Mouse (Mus musculus): ENCODE measurements at regions not wholly inside any gene's neighbourhood (a gene's known extent, or its start where the extent isn't known, plus 50 kb on each side); places are given as distances from the start of the nearest gene placed in this dataset.

DNA sequence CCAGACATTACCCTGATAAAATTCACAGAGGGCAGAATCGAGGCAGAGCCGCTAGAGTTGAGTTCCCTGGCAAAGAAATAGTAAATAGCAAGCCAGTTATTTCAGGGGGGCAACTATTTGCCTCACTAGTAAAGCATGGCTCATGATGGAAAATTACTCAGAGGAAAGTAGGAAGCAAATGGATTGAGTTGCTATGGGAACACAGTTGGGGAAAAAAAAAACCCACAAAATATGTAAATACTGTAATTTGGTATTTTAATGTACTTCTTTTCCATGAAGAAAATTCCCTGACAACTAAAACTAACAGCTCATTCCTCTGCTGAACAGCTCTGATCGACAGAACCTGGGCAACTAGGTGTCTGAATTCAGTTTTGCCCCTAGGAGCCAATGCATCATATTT lies 296.2 kb upstream of the Slc30a5 start:
- peak; percentile 86 for ATAC-seq (ENCODE audit: low TSS enrichment)

DNA sequence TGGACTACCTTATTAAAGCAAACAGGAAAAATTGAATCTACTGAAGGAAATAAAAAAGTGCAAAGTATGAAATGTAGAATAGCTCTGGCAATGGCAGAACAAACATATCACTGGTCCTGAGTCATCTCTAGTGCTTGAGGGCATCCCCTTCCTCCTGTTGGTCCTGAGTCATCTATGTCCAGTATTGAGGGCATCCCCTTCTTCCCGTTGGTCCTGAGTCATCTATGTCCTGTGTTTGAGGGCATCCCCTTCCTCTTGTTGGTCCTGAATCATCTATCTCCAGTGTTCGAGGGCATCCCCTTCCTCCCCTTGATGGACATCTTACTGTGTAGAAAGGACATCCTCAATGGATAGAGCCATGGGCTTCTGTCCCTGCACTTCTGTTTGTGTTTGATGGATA lies 294.6 kb upstream of the Slc30a5 start:
- no peak for ATAC-seq (ENCODE audit: low TSS enrichment)

DNA sequence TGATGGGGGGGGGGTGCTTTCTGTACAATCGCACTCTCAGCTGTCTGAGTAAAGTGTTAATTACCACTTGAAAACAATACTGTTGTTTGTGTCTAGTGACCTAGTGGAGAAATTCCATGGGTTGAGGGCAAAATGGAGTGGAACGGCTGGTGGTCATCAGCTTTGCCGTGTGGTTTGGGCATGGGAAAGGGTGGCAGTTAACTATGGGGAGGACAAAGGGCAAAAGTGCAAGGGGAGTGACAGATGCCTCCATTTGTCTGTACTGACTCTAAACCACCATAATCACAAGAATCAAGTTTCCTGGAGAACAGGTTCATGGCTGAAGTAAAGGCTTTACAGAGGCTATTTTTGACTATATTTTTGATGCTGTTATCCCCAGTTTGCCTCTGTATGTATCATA lies 294.0 kb upstream of the Slc30a5 start:
- ATAC-seq (ENCODE audit: low TSS enrichment) = no peak

DNA sequence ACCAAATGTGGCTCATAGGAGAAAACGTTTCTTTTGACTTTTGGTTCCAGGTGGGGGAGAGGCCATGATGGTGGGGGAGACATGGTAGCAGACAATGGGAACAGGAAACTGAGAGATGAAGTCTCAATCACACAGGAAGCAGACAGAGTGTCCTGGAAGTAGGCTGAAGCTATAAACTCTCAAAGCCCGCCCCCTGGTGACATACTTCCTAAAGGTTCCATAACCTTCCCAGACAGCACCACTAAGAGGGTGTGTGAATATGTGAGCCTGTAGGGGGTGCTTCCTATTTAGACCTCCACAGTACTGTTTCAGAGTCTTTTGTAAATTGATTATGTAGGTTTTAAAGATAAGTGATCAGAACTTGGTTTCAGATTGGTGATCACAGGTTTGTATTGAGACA lies 284.1 kb upstream of the Slc30a5 start:
- no peak for ATAC-seq (ENCODE audit: low TSS enrichment)

DNA sequence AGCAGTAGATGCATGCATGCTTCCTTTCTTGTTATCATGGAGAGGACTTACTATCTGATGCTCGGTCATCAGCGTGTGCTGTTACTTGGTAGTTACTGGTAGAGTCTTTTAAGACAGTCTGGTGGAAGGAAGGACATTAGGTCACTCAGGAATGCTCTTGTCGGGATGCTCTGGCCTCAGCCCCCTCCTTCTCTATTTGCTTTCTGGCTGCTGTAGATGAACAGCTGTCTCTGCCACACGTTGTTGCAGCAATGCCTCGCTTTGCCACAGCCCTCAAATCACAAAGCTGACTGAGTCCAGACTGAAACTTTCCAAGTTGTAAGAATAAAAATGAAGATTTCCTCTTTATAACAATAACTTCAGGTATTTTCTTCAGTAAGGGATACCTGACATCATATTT lies 282.1 kb upstream of the Slc30a5 start:
- ATAC-seq (ENCODE audit: low TSS enrichment) = no peak

DNA sequence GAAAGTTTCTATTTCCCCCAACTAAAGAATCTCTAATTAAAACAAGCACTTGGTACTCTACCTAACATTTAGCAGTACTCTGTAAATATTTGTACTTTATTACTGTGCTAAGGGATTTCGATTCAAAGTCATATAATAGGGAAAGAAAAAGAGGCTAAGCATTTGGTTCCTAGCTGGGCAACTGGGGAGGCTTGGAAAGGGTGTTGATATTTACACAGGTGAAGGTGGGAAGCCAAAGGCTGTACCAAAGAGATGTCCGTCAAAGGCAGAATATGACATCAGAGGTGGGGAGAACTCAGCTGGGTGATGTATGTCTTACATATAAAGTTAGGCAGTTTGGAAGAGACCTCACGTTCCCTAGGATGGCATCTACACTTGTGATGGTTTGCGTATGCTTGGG lies 278.9 kb upstream of the Slc30a5 start:
- no peak for ATAC-seq (ENCODE audit: low TSS enrichment)

DNA sequence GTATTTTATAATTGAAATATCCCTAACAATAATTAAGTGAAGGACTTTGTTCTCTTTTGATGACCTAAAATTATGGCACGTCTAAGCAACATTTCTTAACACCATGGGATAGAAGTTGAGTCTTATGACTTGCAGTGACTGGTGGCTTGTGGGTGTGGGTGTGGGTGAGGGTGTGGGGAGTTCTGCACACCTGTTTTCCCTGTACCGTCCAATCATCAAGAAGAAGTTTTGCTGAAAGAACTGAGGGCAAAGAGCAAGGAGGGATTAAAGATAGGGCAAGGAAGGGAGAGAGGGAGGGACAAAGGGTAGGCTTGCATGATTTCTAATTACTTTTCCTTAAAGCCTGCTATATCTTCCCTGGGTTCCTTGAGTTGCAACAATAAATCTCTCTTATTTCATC lies 278.5 kb upstream of the Slc30a5 start:
- ATAC-seq (ENCODE audit: low TSS enrichment) = no peak

DNA sequence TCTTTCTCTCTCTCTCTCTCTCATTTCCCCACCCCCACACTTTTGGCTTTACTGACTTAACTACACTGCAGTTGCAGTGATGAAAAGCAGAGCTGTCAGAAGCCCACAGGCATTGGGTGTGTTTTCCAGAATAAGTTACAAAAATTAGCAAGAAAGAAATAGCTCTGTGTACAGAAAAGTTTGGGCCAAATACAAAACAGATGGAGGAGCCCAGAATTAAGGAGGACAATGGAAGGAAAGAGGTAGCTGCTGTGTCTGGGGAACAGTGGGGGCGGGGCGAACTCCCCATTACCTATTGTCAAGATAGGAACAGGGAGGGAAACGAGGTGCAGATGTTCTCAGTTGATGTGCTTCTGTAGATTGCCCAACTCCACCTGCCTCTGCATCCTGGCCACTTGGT lies 267.4 kb upstream of the Slc30a5 start:
- ATAC-seq (ENCODE audit: low TSS enrichment) = peak; percentile 41; the same call in 1 of the 2 replicates

DNA sequence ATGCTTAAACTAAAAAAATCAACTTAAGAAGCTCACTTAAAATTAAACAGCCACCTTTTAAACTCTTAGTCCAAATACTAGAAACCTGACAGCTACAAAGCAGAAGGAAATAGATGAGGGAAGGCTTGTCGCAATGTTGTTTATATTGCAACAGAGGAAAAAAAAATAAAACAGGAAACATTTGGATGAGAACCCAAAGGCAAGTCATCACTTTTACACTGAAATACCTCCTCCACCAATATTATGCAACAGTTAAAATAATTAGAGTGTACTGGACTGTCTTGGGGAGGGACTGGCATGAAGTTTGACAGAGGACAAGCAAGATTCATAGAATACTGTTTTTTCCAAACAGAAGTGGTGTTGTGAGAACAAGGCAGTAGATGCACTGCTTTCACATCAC lies 263.6 kb upstream of the Slc30a5 start:
- no peak for ATAC-seq (ENCODE audit: low TSS enrichment)

DNA sequence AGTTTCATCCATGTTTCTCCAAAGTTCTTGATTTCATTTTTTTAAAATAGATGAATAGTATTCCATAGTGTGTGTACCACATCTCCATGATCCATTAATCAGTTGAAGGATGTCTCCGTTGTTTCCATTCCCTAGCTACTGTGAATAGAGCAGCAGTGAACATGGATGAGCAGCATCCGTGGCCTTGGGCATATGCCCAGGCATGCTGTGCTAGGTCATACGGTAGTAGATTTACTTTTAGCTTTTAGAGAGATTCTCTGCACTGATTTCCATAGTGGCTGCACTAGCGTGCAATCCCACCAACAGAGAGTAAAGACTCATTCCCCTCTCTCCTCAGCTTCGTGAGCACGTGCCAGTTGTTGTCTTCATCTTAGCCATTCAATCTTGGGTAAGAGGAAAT lies 263.0 kb upstream of the Slc30a5 start:
- no peak for ATAC-seq (ENCODE audit: low TSS enrichment)

DNA sequence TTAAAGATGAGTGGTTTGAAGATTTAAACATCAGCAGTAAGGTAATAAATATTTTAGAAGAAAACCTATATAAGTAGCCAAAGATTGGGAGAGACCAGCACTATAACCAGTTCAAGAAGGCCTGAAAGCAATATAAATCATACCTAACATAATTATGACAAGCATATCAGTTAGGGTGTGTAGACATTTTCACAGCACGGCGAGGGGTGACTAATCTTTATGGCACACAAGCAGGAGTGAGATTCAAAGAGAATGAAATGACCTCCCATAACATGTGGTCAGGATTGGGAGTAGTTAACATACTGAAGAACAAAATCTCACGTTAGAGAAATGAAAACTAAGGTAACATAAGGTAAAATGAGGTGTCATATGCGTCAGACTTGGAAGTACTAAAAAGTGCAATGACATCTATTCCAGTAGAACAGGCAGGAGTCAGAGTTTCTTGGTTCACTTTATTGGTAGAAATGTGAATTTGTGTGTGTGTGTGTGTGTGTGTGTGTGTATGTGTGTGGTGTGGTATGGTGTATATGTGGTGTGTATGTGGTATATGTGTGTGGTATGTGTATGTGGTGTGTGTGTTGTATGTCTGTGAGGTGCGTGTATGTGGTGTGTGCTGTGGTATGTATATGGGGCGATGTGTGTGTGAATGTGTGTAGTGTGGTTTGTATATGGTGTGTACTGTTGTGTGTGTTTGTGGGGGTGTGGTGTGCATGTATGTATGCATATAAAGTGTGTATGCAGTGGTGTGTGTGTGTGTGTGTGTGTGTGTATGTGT lies 262.0 kb upstream of the Slc30a5 start:
- ATAC-seq (ENCODE audit: low TSS enrichment) = no peak

DNA sequence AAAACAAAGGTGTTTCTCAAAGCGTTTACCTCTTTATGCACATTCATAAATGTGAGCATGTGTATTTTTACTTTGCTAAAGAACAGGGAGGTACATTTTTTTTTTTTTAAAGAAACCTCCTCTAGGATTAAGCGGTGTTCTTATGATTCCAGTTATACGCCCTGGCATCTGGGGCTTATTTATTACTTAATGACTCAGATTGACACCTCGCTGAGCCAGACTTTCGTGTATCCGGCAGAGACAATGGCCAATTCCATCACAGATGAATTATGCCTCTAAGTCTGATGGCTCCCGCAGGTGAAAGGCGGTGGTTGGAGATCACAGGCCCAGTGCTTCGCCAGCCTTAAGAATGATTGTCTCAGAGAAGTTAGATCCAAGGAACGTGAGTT lies 259.5 kb upstream of the Slc30a5 start:
- no peak for ATAC-seq (ENCODE audit: low TSS enrichment)

DNA sequence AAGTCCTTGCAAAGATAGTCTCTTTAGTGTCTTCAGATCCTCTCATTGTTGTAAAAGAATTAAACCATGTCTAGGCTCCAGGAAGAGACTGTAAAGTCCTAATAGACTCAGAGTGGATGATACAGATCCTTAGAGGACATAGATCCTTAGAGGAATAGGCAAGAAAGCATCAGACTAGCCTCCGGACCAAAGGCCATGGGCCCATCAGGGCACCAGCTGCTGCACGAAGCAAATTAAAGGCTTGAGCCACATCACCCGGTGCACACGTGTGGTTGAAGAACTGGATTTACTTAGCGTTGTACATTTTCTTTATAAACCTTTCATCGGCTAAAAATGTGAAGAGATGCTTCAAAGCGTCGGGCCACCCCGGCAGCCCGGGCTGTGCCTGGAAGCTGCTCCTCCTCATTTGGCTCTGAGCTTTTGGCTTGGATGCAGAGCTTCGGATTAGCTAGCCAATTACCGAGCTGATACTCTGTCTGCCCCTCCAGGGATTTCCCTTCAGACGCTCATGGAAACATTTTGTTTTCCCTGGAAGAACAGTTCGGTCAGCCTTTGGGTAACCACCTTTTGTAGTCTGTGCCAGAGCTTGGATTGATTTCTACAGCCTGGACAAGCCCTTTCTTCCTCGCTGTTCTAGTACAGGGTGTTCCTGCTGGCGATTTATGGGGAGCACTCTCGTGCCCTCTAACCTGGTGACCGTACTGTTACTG lies 259.0 kb upstream of the Slc30a5 start:
- peak; percentile 84 for ATAC-seq (ENCODE audit: low TSS enrichment)

DNA sequence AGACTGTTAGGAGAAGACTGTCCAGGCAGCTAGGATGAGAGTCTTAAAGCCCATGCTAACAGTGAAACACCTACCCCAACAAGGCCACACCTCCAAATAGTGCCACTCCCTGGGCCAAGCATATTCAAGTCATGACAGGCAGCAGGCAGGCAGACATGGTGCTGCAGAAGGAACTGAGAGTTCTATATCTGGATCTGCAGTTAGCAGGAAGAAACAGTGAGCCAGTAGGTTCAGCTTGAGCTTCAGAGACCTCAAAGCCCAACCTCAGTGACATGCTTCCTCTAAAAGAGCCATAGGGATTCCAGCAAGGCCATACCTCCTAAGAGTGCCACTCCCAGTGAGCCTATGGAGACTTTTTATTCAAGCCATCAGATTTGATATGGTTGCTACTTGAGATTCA lies 252.0 kb upstream of the Slc30a5 start:
- no peak for ATAC-seq (ENCODE audit: low TSS enrichment)

DNA sequence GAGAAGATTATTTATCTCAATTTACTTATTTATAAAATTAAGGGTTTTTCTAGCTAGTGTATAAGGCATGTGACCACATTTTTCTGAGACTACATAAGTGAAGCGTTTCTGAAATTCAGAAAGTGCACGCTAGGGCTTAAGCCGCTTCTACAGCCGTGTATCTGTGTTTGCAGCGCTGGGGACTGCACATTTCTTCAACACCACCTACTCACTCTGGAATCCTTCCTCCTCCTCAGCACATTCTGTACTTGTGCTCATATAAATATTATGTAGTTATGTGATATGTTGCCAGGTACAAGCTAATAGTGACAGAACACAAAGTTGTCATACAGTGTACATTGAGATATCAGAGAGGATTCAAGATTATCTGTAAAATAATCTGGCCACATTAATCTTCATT lies 251.0 kb upstream of the Slc30a5 start:
- ATAC-seq (ENCODE audit: low TSS enrichment) = peak; percentile 75

DNA sequence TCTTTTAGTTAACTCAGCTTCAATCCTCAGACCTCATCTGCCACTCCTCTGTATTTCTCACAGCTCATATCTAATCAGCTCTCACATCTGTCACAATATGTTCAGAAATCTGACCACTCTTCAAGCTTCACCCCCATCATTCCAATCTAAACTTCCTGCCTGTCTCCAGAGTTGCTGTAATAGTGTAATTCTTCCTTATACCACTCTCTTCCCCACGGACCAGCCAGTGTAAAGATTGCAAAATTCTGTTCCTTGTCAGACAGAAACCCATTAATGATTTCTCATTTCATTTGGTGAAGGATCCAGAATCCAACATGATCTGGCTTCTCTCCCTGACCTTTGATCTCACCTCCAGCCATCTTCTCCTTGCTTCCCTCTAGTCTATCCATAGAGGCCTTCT lies 250.2 kb upstream of the Slc30a5 start:
- ATAC-seq (ENCODE audit: low TSS enrichment) = no peak

DNA sequence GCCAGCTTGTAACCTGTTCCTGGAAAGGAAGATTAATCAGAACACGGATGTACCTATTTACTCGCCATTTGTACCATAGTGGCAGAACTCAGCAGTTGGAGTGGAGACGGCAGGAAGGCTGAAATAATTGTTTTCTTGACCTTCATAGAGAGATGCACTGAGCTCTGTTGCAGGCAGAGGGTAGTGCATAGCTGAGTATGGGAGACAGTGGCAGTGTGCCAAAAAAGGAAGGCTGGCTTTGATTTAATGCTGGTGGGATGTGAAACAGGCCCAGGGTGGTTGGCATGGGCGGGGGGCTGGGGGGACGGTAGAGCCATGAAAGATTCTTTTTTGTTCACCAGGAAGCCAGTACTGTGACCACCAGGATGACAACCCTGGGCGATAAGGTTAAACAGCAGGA lies 235.3 kb upstream of the Slc30a5 start:
- no peak for ATAC-seq (ENCODE audit: low TSS enrichment)

DNA sequence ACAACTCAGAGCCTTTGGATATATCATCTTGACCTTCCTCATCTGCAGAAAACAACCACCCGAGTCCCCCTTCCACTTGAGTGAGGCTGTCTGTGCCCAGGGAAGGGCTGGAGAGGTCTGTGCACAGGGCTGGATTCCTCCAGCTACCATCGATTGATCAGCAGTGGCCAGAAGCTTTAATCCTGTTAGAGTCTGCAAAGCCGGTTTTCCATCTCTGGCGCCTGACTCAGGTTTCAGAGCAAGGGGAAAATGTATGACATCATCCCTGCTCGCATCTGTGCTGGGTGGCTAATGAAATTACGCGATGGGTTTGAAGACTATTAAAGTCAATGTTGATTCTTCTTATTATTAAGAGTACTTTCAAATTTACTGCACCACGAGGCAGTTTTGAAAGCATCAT lies 229.4 kb upstream of the Slc30a5 start:
- ATAC-seq (ENCODE audit: low TSS enrichment) = no peak

DNA sequence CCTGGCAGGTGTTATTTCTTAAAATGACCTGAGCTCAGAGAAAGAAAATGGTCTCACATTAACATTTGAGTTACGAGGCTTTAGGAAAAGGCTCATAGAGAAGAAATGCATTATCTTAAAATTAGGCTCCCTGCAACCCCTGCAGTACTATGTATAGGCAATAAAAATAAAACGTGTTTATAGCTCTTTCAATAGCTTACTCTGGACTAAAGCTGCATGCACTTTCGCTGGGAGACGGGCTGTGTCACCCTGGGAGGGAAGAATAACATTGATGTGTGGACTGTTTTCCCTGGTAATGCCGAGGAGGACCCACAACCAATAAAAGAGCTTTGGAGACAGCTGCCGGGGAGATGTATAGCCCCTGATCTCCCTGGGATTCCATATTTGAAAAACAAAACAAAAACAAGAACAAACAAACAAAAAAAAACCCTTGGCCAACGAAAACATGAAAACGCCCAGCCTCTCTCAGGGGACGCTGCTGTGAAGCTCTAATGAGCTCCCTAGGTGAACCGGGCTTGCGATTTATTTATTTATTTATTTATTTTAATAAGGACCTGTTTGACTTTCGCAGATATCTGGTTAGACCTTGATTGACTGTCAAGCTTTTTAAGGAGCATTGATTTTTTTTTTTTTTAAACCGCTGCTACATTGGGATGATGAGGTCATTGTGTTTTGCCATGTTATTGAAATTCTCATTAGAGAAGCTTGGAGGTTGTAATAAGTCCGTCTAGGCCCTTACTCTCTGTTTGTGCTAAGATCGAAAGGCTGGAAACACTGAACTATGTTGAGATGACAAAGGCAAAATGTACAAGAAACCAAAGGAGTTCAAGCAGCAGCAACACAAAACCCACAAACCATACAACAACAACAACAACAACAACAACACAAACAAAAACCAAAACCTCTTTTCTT lies 228.3 kb upstream of the Slc30a5 start:
- ATAC-seq (ENCODE audit: low TSS enrichment) = no peak

DNA sequence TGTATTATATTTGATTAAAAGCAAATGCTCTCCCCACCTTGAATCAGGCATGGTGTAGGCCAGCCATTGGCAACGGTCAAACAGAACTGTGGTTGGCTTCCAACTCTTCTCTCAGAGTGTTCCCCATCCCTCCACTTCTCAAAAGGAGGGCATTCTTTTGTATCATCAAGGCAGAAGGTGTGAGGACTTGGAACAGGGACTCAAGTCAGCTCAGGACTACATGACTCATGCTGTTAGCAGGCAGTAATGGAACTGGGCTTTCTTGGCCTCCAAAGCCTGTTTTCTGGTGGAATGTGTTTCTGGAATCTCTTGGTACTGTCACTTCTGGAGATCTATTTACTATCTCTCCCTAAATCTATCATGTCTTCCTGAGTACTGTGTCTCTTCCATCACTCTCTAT lies 216.3 kb upstream of the Slc30a5 start:
- ATAC-seq (ENCODE audit: low TSS enrichment) = no peak

DNA sequence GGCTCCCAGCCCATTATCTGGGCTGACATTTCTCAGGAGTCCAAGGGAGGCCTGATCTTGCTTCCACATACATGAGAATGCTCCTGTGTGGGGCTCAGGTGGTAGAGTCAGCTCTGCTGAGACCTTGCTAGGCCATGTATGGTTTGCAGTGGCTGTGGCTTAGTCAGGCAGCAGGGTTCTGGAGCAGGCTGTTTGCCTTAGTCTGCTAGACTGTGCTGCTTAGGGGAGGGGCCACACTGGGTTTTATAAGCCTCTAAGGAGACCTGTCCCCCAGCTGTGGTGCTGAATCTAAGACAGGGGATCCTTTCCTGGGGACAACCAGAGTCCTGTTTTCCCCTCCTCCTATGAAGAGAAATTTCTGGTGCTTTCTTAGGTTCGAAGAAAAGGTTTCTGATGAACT lies 199.4 kb upstream of the Slc30a5 start:
- ATAC-seq (ENCODE audit: low TSS enrichment) = no peak

DNA sequence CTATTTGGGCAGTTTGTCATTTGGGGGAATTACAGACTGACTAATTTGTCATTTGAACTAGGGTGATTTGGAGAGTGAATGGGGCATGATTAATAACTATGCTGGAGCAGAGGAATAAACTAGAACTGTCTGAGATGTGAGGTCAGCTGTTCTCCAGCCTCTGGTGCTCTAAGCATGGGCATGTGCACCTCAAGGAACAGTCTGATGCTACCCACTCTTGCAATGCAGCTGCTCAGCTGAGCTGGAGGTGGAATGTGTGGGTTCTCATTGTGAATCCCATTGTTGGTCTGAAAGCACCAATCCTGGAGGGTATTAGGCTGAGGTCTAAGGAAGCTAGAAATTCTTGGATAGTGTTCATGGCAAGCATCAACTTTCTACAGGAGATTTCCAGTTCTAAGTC lies 192.8 kb upstream of the Slc30a5 start:
- no peak for ATAC-seq (ENCODE audit: low TSS enrichment)

DNA sequence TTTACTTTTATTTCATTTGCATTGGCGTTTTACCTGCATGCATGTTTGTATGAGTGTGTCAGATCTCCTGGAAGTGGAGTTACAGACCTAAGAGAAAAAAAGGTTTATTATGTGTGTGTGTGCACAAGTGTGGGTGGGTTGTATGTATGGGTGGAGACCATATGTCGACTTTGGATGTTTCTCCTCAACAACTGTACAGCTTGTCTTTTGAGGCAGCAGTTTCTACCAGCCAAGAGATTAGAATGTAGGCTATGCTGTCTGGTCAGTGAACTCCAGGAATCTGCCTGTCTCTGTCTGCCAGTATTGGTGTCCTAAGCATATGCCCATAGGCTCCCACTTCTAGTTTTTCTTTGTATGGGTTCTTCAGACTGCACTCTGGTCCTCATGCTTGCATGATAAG lies 192.3 kb upstream of the Slc30a5 start:
- ATAC-seq (ENCODE audit: low TSS enrichment) = peak; percentile 82

All from frontal cortex, adult (tissue).